Mouse (Mus musculus) thymus, postnatal 4 days (tissue): ENCODE measurements at regions not wholly inside any gene's neighbourhood (a gene's known extent, or its start where the extent isn't known, plus 50 kb on each side); places are given as distances from the start of the nearest gene placed in this dataset.

Source experiments
- DNase-seq: peaks from one replicate; pipeline ENCODE4 v3.0.0; 2021

DNA sequence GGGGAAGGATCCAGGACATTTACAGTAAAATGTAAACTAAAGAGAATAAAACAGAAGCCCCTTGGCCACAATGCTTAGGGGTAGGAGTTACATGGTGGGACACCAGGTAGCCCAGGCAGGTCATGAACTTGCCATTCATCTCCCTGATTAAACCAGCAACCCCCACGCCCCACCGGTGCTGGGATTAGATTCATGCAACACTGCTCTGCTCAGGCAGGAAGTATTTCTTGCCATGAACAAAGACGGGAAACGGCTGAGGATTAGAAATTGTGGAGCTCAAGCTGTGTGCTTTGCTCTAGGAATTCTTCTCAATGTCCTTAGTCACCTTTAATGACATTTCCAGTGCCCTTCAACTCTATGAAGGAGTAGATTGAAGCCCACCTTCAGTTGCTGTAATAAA is 93.2 kb upstream of the Ubl3 start:
- DNase-seq: no peak

DNA sequence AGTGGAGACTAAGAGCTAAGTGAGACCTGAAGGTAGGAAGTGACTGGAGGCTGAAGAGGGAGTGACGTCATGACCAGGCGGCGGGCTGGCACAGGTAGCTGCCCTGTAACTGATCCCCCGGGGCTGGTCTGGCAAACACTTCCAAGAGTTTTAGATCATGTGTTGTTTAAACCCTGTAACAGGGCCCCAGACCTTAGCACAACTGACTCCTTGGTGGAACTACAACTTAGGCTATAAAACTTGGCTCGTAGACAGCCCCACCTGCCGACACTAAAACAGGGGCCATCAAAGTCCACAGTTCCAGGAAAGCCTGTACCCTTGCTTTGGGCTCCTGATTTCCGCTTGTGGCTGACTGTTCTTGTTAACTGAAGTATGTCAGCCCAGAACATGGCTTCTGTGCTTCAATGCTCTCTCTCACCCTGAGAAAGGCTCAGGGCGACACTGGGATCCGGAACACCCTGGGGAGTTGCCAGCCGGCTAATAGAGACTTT is 92.6 kb upstream of the Ubl3 start:
- no peak for DNase-seq

DNA sequence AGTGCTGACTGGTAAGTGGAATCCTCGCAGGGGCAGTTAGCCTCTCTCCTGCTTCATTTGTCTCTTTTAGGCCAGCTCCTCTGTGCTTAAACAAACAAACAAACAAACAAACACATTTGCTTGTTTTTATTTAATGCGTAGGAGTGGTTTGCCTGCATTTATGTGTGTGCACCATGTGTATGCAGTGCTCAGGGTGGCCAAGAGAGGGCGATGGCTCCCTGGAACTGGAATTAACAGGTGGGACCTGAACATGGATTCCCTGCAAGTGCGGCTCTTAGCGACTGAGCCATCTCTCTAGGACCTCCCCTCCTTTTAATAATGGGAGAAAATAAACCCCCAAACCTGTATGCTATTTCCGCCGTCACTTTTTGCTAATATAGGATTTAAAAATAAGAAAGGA is 91.8 kb upstream of the Ubl3 start:
- DNase-seq: no peak

DNA sequence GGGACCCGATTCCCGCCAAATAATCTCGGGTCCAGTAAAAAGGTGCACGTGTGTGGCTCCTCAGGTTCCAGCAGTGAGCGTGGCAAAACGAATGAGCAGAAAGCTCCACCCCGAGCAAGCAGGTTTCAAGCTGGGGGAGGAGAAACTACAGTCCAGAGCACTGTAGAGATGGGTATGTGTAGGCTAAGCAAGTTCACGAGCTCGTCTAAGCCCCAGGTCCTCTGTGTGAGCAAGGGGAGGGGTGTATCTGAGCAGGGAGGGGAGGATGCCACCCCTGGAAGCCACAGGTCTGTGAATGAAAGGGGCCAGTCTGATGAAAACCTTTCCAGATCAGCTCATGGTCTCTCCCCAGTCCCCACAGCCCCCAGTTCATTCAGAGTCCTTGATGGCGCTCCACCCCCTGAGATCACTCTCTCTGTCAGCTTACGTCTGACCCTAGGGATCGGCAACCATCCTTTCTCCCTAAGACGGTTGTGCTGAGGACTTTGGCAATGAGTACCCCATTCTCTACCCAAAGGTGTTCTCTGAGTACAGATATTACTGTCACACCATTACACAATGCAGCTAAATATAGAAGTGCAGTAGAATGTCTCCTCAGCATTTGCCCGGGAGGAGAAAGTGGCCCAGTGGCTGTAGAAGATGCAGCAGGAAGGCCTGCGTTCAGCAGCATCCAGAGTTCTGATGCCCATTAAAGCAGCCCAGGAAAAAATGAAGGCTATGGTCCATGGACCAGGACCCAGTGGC is 89.2 kb upstream of the Ubl3 start:
- DNase-seq: no peak

DNA sequence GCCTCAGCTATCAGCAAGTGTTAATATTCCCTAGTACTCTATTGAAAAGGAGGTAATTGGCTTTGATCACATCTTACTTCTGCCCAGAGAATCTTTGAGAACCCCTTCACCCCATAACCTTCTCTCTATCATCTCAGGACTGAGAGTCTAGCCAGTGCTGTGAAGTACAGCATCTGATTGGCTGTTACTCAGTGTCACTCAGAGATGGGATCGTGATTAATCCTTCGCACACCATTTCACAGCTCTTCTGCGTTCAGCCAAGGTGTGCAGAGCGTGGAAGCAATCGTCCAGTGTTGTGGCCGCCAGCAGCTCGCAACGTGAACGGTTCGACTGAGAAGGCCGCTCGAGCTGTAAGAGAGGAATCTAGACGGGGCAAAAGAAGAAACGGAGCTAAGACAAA is 87.9 kb upstream of the Ubl3 start:
- no peak for DNase-seq

DNA sequence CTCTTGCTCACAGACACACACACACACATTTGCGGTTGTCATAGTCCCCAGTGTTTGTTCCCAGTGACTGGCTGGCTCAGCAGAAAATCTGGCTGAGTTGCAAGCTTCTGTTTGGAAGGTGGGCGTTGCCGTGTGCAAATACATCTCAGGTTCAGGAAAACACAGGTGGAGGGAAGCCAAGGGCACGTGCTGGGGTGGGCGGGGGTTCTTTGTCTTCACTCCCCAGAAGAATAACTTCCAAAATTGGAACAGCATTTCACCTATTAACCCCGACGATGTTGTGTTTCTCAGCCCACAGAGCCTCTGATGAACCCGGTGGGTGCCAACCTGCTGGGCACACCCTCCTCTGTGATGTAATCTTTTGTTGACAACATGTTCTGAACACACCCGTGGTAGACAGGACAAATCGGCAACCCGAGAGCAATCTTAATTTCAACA is 82.3 kb upstream of the Ubl3 start:
- DNase-seq: no peak

DNA sequence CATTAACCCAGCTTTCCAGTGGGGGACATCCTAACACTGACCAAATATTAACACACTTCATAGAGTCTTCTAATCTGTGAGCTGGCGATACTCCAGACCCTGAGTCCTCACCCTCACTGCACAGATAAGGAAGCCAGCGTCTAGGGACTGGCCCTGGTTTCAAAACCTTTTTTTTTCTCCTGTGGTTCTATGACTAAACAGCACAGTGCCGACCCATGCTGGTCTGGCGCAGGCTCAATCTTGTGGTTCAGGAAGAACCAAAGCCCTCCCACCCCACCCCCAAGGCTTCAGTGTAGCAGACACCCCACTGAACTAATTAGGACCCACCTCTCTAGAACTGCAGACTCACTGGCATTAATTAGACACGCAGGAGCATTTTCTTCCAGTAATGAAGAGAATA is 81.4 kb upstream of the Ubl3 start:
- DNase-seq: no peak

DNA sequence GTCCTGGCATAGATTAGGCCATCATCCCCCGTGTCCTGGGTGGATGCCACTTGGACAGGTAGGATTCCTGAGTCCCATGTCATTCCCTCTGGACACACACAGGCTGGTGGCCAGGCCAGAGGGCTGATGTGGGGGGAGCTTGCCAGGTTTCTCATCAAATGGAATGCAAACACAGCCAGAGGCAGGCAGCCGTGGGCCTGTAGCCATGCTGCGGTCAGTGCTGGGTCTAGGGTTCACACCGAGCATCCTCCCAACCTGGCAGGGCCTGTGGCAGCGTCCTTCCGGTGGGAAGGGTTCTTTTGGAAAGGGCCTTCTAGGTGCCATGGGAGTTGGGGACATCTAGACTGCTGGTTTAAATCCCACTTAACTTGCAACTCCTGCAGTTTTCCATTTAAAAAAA is 80.7 kb upstream of the Ubl3 start:
- DNase-seq: no peak

DNA sequence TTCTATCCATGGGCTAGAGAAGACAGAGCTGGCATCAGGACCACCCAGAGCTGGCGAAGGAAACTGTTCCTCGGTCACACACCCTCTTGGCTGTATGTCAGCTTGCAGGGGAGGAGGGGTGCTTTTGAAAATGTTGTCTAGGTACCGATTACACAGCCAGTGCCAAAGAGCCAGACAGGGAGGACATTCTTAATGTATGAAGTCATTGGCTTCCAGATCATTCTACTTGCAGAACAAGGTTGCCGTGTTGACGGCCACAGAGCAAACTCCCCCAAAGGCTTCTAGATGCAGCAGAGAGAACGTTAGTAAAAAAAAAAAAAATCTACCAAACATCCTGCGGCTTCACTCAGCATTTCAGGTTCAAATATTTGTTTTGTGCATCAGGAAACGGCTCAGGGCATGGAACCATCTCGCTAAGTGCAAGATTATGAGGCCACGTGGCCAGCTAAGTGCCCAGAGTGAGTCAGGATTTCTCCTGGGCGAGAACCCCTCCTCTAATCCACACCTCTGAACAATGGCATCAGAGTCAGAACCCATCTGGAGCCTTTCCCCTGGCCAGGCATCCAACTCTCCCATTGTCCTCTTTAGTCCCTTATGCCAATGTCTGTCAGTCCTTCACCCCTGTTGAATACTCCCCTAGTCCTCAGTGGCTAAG is 80.1 kb upstream of the Ubl3 start:
- no peak for DNase-seq

DNA sequence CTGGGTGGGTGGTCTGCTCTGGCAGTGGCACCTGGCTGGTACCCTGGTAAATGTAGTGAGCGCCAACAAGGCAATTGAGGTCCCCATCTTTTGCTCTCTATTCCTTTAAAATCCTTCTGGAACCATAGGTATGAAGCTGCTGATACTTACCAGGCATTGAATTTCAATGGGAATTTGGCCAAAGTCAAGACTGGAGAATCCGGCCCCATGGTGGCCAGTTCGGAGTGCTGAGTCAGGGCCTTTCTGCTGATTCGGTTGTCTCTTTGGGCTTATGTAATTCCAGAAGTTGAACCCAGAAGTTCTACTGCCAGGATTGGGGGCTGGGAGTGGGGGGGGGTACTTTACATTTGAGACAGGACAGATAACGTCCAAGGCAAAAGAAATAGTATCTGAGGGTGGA is 79.0 kb upstream of the Ubl3 start:
- no peak for DNase-seq

DNA sequence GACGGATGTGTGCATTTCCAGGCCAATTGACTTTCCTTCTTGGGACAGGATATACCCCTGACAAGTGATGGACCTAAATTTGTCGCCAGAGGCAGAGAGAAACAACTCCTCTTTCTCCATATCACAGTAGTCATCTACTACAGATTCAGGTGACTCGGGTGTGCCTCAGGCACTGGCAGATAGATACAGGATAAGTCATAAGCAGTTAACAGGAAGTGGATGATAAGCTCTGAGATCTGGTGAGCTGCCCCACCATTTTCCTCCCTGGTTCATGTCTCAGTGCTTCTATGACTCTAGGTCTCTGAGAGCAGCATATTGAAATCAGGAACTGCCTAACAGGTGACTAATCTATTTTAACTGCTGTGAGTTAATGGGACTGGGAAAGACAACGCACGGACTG is 73.4 kb upstream of the Ubl3 start:
- DNase-seq: no peak

DNA sequence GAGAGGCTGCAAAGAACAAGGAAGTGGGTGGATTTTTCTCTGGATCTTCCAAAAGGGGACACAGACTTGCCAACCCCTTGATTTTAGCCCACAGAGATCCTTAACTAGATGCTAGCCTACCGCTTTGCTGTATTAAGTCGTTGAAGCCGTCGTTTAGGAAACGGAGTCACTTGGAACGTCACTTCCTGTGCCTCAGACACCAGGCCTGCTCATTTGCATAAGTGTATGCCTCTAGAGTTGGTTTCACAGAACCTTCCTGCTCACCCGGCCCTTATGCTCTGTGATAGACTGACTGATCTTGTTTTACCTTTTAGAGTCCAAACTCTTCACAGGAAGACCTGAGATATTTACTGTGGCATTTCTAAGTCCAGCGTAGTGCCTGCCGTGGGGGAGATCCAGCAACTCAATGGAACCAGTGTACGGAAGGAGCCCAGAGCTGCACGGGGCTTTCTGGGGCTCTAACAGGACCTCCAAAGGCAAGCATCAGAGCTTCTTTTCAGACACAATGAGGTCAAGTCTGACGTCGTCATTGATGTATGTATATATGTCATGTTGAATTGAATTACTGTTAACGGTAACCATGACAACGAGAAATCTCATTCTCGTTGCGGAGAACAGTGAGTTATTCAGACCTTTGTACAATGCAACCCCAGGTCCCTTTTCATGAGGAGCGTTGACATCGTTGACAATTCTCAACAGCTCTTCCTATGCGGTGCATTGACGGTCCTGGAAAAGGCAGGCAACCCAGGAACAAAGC is 72.2 kb upstream of the Ubl3 start:
- no peak for DNase-seq

DNA sequence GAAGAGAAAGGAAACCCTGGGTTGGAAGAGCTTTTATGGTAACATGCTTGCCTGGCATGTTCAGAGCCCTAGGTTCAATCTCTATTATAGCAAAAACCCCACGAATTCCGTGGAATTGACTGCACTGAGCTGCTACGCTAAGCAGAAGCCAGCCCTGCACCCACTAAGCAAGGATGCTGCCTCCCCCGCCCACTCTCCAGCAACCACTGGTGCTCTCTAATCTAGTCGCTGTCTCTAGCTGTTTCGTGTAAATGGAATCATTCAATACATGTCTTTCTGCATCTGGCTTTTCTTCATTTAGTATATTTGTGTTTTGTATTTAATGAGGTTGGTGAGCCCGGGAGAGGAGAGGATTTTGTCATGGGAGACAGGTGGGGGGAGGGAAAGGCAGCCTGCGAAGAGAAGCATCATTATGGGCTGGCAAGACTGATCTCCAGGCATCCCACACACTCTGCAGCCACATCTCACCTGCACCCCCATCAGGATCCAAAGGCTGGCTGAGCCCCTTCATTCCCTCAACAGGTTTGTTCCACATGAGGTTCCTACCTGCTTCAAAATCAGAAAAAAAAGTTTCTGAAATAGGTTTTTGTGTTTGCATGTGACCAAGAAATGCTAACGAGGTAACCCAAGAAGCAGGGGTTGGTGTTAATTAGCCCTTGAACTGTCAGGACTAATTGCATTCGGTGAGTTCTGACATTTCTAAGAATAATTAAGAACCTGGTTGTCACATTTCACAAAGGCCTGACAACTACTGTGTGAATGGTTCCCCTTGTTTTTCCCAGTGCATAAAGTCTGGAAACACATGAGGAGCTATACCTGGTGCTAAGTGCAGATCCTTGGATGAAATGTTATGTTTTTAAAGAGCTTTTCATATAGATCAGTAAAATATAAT is 68.6 kb upstream of the Ubl3 start:
- no peak for DNase-seq

DNA sequence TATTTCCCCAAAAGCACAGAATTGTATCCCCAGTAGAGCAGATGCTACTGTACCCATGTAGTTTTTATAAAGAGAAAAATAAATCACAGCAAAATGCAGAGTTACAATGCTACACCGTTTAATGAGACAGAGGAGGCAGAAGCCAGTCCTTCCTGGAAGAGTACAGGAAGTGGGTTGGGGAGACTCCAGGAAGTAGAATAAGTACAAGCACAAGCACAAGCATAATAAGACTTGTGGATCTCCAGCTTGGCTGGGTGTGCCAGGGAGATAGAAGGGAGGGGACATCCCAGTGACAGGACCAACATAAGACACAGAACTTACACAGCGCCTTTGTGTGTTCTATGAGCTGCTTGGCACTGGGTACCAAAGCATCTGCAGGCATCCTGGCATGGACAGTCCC is 67.3 kb upstream of the Ubl3 start:
- no peak for DNase-seq

DNA sequence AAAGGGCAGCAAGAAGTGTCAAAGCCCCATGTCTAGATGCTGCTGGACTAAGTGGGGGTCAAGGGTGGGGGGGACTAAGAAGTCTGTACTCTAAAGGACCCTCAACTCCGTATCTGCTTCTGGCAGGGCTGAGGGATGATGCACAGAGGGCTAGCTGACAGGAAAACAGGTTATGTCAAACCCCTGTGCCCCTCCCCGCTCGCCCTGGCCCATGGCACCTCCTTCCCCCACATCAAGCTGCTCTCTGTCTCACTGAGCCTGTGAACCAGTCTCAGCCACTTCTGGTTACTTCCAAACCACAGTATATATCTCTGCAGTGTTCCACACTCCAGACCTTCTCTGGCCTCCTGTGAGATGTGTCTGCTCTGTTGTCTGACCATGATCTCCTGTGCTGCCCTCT is 63.8 kb upstream of the Ubl3 start:
- DNase-seq: no peak

DNA sequence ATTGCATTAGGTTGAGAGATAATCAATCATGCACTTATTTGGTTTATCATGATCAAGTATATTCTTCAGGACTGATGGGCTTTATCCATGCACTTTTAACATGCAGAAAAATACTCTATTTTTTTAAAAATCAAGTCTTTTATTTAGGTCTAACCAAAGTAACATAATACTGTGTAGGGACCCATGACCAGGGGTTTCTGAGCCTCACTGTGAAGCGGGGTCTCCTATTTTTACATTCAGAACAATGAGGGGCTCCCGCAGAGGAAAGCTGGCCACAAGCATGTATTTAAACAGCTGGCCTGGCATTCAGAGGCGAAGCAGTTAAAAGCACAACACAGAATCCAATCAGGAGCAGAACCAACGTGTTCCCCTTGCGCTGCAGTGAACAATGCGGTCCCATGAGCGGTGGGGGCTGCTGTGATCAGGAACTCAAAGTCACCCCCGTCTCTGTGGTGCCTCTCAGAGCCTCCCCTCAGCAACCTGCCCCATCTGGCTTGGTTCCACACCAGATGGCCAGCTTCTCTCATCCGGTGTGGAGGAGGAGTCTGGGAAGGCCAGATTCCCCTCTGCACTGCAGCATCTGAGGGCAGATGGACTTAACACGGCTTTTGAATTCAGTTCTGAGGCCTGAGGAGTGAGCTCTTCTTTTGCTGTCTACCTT is 63.2 kb upstream of the Ubl3 start:
- no peak for DNase-seq

DNA sequence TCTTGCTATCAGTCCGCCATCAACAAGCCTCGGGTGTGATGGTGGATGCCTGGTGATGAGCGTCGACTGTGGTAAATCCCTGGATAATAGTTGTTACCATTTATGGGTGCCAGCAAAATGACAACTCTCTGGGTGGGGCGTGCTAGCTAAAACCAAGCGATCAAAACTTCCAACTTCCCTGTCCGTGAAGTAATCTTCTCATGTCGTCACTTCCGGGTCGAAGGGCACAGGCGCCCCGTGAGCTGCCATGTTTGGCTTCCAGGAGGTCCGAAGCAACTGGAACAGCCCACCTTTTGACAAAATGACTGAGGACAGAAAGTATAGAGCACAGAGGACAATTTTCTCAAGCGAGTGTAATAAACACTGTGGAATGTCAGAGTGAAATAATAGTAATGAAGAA is 62.5 kb upstream of the Ubl3 start:
- DNase-seq: no peak

DNA sequence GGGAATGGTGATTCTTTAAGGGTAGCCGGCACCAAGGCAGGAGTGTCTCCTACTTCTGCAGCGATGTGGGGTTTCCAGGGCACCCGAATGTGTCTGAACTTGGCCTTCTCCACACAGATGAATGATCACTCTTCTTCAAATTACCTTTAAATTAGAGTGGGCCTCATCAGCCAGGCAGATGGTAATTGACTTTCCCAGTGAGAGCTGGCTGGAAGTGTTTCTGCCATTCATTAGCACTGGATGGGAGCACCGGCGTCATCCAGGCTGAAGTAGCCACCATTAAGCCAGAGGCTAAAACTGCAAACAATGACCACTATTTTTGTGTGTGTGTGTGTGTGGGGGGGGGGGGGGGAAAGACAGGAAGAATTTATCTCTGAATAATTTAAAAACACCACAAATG is 58.7 kb upstream of the Ubl3 start:
- no peak for DNase-seq

DNA sequence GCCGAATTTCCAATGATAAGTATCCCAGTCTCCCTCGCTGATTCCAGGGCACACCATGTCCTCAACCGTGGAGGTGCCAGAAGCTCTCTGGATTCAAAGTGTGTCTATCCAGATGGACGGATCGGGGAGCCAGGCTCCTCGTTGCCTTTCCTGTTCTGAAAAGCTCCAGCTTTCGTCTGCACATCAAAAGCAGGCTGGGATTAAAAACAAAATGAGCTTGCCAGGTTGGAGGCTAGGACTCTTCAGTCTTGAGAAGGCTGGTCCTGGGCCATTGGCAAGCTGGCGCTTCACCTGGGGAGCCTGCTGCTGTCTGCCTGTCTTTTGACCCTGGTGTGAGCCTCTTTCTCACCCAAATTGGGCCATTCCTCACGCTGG is 56.9 kb upstream of the Ubl3 start:
- no peak for DNase-seq

DNA sequence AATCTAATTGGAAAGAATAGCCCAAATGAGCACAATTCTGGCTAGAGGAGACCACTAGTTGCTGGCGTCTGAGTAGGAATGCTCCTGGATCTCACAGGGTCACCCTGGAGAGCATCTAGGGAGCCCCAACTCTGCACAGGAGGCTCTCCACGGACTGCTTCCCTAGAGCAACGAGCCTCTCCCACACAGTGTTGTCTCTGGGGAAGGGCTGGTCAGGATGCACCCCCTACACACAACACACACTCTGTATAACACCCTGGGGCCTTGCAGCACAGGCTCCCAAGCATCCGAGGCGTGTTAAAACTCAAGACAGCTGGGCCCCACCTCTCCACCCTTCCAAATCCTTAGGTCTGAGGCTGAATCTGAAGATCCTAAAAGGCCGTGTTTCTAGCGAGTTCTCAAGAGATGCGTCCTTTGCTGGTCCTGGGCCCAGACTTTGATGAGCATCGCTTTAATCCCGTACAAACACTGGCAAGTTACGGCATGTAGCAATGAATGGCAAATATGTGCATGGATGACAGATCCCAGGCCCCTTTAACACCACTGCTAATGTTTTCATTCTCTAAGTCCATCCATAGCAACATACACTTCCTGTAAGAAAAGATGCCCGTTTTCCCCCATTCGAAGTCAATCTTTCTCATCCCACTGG is 56.4 kb upstream of the Ubl3 start:
- DNase-seq: no peak

DNA sequence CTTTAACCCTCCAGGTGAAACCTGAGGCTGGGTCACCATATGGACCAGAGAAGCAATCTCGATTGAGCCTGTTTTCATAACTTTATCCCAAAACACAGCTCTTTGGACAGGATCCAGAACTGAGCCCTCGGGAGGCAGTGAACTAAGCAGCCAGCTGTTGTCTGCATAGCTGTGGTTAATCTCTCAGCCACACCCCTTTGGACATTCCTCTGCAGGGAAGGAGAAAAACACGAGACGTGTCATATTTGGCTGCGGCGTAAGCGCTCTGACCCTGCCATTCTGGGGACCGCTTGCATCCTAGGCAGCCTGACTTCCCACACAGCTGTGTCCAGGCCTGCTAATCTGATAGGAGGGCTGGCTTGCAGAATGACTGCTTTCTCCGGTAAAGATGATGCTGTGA is 55.6 kb upstream of the Ubl3 start:
- no peak for DNase-seq

DNA sequence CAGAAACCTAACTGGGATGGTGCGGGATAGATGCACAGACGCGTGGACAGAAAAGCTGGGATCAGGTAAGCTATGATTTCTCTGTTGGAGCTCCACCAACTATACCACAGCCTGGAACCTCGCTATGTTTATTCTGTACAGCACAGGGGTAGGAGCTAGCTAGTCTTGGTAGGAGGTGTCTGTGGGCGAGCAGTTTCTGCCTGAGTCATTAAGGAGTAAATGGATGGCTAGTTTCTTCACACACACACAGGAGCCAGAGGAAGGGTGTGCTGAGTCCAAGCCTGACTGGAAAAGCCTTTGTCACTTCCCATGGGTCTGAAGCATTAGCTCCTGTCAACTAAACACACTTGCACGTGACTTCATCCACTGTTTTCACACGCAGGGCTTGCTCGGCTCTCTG is 53.1 kb upstream of the Ubl3 start:
- DNase-seq: no peak
